Mouse (Mus musculus) urinary bladder, postnatal 4 days (tissue): ENCODE measurements around the gene Rere.
A peak's percentile ranks its signal among the peaks of the same experiment; 100 is the strongest.
"Not testable (repeated sequence)": the region's sequence is repeated elsewhere in the genome, so short reads cannot be mapped to it uniquely, and the experiment has no call there.

Source experiments
- DNase-seq, 2 experiments: peaks; one replicate each; pipeline ENCODE4 v3.0.0; 2021 to 2022; ENCODE audit warnings: low spot score in 2 of 2

Gene Rere

GRCm38 (mm10) chr4:150549989-150550716 is 268.7 kb downstream of the Rere start:
- DNase-seq: no peak

- DNase-seq: no peak
These were observed 269.9 kb downstream of the Rere start for GRCm38 (mm10) chr4:150551390-150551789.

DNA sequence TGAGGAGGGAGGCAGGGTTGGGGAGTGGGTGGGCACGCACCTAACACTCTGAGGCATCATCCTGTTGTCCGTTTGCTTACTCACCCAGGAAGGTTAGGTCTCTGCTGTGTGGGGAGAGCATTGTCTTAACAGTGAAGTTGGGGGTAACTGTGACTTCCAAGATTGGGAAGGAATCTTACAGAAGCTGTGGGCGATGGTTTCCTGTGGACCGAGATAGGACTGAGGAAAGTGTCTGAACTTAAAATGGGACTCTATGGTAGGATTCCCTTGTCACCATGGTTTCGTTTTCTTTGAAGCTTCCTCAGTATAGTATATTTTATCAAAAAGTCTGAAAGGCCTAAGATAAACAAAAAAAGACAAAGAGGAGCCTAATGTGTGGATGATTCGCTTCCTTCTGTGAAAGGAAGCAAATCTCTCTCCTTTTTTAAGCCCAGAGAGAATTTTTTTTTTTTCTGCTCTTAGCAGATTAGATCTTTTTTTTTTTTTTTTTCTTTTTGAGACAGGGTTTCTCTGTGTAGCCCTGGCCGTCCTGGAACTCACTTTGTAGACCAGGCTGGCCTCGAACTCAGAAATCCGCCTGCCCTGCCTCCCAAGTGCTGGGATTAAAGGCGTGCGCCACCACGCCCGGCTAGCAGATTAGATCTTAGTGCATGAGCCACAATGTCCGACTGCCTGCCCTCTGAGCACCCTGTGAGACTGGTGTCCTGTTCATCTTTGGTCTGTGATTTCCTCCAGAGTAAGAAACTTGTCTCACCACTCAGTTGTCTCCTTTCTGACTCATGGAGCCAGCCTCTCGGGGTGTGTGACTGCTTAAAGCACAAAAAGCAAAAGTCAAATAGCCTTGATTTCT is 271.5 kb downstream of the Rere start:
- no peak for DNase-seq

GRCm38 (mm10) chr4:150555783-150556182 is 274.3 kb downstream of the Rere start:
- no peak for DNase-seq

GRCm38 (mm10) chr4:150556382-150557221 is 275.2 kb downstream of the Rere start:
- DNase-seq: peak; percentile 63 to 76

DNA sequence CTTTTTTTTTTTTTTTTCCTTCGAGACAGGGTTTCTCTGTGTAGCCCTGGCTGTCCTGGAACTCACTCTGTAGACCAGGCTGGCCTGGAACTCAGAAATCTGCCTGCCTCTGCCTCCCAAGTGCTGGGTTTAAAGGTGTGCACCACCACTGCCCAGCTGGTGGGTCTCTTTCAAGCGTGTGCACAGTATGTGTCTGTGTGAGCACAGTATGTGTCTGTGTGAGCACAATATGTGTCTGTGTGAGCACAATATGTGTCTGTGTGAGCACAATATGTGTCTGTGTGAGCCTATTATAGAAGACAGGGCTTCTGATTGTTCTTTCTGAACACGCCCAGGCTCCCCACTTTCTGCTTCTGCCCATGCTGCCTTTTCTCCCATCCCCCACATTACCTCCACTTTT is 275.8 kb downstream of the Rere start:
- not testable (repeated sequence) for DNase-seq

DNA sequence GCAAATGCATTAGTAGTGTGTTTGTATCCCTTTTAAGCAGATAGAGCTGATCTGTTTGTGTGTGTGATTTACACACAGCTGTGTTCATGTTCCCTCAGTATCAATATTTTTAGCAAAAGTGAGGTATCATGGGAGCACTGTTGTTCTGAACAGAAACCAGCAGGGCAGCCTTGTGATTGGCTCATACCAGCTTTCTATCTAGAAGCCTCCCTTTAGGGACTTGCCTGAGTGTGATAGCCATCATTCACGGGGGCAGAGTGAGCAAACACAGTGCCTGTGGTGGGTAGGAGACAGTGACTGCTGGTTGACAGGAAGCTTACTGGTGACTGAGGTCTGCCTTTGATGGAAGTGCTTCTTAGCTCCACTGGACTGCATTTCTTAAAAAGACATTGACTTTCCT is 276.5 kb downstream of the Rere start:
- no peak for DNase-seq

DNA sequence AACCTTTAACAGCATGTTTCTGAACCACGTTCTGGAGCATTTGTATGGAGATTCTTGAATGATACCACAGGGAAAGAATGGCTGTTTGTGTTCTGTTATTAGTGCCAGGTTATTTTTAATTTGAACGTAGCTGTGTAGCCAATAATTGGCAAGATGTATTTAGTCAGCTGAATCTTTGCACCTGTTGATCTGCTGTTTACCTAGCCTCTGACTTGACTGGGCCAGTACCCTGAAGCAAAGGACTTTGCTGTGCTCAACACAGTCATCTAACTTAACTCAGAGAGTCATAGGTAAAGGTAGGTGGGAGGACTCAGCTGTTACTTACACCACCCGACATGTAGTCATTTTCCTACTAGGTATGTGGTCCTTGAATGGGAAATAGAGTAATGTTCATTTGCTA is 278.1 kb downstream of the Rere start:
- DNase-seq: no peak

- DNase-seq: no peak
These were observed 281.8 kb downstream of the Rere start for GRCm38 (mm10) chr4:150563281-150563680.

GRCm38 (mm10) chr4:150566193-150566592 is 284.7 kb downstream of the Rere start:
- DNase-seq: no peak

DNA sequence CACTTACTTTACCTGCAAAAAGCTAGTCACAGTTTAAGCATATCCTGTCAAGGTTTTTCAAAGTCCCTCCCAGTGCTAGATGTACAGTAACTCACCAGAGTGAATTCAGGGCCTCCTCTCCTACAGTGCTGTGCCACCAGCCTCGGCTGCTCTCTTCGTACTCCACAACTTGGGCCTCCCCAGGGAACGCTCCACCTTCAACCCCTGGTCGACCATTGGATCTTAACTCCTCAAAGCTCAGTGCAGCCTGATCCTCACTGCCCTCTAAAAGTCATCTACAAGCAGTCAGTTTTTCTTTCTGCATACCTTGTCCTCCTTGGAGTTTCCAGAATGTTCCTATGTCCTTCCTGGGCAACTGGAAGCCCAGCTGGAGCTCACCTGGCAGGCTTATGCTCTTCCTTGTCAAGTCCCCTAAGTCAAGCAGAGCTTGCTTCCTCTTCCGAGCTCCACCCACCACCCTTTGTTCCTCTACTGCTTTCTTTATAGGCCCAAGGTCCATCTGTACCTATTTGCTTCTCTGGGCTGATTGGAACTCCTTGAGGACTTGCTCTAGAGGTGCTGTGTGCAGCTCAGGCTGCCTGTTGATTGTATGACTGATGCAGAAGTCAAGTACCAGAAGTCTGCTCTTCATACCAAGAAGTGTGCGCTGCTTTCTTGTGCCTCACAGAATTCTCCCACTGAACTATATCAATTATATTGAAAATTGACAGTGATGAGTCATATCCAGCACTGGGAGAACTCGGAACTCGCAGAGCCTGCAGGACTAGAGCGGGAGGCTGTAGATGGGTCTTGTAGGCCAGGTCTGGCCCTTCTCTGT is 287.1 kb downstream of the Rere start:
- no peak for DNase-seq

DNA sequence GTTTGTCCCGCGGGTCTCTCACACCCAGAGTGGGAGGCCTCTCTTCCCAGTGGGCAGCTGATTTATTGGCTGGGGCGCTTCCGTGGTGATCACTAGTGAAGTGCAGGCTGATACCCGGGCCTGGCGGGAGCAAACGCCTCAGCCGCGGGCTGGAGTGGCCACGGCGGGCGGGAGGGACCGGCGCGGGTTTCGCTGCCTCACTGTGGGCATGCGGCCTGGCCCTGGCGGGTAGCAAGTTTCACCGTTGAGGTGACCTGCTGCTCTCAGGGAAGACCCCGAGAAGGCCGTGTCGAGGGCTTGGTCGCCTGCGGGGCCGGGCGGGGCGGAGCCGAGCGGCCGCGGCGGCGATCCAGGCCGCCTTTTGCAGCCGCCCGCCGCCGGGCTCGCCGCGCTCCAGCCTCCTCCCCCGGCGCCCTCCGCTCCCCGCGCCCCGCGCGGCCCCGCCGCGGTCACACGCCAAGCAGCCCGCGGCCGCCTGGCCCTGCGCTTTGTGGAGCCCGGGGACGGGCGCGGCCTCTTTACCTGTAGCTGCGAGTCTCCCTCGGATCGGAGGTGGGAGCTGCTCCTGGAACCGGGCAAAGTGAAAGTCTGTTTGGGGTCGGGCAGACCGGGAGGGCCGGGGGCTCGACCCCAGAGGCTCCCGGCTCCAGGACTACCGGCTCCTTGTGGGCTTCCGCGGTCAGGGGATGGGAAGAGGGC is 287.8 kb downstream of the Rere start:
- peak; percentile 71 to 77 for DNase-seq

- DNase-seq: no peak
These were observed 288.6 kb downstream of the Rere start for GRCm38 (mm10) chr4:150569834-150570571.

GRCm38 (mm10) chr4:150570793-150571192 is 289.3 kb downstream of the Rere start:
- no peak for DNase-seq

- no peak for DNase-seq
These were observed 290.8 kb downstream of the Rere start for GRCm38 (mm10) chr4:150572104-150572691.

DNA sequence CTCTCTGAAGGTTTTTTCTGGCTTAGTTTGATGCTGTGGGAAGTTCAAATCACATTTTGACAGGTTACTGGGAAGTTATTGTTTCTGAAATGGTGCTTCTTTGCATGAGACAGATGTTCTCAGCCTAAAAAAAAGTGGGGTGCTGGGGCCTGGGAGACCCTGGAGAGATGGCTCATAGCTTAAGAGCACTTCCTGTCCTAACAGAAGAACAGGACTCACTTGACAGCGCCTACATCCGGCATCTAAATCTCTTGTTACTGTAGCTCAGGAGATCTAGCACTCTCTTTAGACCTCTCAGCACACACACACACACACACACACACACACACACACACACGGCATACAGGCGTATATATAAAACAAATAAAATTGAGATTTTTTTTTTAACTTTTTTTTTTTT is 291.5 kb downstream of the Rere start:
- DNase-seq: no peak

GRCm38 (mm10) chr4:150575363-150576092 is 294.1 kb downstream of the Rere start:
- DNase-seq: no peak

DNA sequence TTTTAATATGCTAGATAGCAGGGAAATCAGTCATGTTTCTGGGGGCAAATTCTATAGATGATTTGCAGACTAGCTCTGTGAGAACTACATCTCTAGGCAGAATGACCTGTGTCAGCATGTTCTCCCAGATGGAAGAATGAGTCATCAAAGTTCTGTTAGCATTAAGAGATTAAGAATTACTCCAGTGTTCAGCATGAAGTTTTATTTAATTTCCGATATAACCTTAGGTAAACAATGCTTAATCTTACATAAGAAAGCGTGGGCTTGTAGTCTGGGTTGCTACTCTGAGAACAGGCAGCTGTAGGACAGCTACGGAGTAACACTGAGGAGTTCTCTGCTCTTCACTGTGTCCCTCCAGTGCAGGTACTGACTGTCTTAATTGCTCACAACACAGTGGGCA is 294.9 kb downstream of the Rere start:
- no peak for DNase-seq

- no peak for DNase-seq
These were observed 296.6 kb downstream of the Rere start for GRCm38 (mm10) chr4:150578021-150578420.
